Mouse (Mus musculus): ENCODE results near the gene Prrc2b.

The Prrc2b gene

DNA sequence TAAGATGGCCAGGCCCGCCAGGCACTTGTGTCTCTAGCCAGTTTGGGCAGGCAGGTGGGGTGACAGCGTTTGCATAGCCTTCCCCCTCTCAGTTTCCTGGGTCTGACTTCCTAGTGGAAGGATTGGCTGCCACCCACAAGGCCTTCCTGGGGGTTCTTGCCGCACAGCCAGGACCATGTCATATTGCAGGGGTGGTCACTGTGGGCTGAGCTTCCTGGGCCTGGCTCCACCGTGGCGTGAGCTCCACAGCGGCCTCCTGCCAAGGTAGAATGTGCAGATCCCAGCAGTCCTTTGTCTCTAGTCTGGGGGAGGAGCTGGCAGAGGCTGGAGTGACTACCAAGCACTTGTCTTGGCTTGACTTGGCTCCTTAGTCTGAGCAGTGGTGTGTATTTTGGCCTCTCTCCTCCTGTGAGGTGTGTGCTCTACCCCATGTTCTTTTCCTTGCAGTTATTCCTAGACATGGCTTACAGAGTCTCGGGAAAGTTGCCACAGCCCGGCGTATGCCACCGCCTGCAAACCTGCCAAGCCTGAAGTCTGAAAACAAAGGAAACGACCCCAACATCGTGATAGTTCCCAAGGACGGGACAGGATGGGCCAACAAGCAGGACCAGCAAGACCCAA, 31.9 kb downstream of the Prrc2b start:
- in situ Hi-C loops (cut with MboI, MseI): no loop called here

DNA sequence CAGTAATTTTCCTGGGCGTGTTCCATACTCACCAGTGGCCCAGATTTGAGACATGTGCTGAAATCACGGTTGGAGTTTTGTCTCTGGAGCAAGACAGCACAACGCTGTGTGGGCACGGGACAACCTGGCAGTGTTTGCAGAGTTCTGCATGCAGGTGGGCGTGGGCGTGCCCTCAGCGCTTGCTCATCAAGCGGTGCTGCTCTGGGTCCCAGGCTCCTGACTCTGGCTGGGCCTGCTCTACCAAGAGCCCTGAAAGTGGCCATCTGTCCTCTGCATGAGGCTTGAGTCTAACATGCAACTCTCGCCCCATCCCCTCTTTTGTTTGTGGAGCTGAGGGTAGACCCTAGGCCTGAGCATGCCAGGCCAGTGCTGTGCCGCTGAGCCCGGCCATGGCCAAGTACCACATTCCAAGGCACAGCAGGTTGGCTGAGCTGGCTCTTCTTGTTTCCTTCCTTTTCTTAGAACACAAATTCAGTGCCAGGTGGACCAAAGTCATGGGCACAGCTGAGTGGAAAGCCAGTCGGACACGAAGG, 36.2 kb downstream of the Prrc2b start:
- in situ Hi-C loops (cut with MboI, MseI): no loop called here

DNA sequence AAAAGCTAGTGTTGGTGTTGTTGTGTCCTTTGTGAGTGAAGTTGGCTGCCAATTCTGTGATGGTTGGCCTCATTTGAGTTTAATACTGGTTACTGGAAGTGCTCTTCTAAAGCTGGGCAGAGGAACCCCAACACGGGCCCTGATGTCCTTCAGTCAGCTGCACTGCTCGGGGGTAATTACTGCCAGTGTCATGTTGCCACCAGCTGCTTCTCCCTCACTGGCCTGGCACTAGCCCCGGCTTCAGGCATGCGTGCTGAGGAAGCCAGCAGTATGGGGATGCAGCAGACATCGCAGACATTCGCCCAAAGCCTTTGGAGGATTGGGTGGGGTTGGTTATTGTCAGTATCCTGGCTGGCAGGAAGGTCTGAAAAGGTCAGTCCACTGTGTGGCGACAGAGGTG, 36.8 kb downstream of the Prrc2b start:
- in situ Hi-C loops (cut with MboI, MseI): no loop called here

DNA sequence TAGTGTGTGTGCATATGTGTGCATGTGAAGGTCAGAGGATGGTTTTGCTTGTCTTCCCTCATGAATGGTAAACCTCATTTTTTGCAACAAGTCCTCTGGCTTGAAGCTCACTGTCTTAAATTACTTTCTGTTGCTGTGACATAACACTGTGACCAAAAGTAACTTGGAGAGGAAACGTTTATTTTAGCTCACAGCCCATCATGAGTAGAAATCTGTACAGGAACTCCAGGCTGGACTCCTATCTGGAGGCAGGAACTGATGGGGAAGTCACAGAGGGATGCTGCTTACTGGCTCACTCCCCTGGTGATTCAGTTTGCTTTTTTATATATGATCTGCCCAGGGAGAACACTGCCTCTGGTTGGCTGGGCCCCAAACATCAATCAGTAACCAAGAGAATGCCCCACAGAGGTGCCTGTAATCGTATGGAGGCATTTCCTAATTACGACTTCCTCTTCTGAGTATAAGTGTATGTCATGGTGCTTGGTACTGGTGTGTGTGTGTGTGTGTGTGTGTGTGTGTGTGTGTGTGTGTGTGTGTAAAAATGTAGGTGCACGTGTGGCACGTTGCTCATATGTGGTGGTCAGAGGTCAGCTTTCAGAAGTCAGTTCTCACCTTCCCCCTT, 38.3 kb downstream of the Prrc2b start:
- in situ Hi-C loops (cut with MboI, MseI): no loop called here

DNA sequence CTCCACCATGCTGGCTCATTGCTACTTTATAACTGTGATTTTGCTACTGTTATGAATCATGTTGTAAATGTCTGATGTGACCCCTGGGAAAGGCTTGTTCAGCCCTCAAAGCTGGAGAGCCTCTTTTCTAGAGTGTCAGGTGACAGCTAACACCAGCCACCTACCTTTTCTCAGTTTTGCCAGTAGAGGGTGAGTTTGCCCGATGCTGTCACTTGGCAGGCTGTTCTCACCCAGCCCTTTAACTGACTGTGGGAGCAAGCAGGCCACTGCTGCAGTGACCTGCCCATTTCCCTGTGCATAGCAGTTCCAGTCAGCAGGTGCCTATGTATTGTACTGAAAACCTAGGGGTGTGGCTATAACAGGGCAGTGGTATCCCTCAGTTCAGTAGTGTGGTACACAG, 39.7 kb downstream of the Prrc2b start:
- in situ Hi-C loops (cut with MboI, MseI): loop anchor here (5.0 kb wide), 1 partner anchor 58 kb away; no protein-coding TSS in a partner anchor

DNA sequence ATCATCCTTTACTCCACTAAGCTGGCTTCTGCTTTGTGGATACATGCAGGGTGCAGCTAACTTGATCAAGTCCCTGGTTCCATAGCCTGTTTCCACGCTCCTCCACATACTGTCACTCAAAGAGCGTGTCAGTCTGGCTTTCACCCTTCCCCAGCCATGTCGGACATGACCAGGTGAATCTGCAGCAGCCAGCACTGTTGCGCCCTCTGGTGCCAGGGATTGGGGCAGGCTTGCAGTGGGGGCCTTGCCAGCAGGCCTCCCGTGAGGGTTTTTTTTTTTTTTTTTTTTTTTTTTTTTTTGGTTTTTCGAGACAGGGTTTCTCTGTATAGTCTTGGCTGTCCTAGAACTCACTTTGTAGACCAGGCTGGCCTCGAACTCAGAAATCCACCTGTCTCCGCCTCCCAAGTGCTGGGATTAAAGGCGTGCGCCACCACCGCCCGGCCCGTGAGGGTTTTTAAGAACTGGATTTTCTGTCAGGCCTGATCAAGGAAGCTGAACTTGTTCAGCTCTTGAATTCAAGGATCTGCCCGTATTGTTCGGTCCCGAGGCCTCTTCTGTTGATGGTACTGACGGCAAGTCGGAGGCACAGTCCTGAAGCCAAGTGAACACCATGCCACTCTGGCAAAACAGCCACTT, 41.1 kb downstream of the Prrc2b start:
- in situ Hi-C loops (cut with MboI, MseI): loop anchor here (5.0 kb wide), 1 partner anchor 60 kb away; no protein-coding TSS in a partner anchor

DNA sequence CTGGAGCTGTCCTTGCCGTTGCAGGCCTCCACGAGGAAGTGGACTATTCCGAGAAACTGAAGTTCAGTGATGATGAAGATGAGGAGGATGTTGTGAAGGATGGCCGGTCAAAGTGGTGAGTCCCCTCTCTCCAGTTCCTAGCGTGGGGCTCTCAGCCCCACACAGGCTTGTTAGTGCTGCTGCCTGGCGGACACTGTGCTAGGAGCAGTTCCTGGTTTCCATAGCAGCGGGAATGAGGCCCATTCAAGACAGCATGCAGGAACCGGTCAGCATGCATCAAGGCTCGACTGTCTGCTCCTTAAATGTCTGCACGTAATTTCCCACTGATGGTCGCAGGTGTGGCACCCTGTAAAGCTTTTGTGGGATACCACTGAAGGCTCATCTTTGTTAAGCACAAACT, 48.1 kb downstream of the Prrc2b start:
- in situ Hi-C loops (cut with MboI, MseI): no loop called here

DNA sequence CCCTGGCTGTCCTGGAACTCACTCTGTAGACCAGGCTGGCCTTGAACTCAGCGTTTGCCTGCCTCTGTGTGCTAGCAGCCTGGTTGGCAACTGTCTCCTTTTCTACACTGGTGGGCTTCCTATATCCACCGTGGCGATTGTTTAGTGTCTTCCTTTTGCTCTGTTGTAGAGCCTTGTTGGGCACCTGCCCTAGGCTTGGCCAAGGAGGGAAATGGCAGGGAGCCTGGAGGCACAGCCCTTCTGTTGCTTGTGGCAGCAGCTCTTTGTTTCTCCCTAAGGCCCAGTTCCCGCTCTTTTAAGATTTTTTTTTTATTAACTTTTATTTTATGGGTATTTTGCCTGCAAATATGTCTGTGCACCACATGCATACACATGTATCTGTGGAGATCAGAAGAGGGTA, 49.2 kb downstream of the Prrc2b start:
- in situ Hi-C loops (cut with MboI, MseI): no loop called here

DNA sequence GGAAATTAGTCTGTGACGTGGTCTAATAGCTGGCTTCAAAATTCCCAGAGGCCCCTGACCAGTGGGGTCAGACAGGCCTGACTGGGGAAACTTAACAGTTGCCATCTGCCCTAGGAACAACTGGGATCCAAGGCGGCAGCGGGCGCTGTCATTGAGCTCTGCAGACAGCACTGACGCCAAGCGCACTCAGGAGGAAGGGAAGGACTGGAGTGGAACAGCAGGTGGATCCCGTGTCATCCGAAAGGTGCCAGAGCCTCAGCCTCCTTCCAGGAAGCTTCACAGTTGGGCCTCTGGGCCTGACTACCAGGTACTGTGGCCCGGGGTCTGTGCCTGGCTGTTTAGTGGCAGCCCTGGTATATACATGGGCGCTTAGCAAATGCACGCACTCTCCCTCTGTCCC, 49.8 kb downstream of the Prrc2b start:
- in situ Hi-C loops (cut with MboI, MseI): no loop called here

DNA sequence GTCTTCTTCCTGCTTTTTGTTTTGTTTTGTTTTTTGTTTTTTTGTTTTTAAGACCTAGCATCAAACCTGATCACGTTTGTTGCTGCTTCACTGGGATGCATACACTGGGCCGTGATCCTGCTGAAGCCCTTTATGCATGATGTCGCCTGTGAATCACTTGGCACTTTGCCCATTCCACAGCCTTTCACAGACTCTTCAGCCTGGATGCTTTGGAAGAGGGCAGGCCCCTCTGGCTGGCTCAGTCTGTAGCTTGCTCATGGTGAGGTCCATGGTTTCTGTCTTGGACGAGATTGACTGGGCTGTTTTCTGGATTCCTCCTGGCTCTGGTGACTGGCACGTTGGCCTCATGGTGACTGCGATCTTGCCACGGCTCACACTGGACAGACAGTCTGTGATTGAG, 50.6 kb downstream of the Prrc2b start:
- in situ Hi-C loops (cut with MboI, MseI): no loop called here

DNA sequence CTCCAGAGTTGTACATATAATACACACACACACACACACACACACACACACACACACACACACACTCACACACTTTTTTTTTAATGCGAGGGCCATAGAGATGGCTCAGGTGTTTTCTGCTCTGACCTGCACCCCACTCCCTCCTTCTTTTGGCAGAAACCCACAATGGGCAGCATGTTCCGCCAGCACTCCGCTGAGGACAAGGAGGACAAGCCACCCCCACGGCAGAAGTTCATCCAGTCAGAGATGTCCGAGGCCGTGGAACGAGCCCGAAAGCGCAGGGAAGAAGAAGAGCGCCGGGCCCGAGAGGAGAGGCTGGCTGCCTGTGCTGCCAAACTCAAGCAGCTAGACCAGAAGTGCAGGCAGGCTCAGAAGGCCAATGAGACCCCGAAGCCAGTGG, 53.0 kb downstream of the Prrc2b start:
- in situ Hi-C loops (cut with MboI, MseI): no loop called here

DNA sequence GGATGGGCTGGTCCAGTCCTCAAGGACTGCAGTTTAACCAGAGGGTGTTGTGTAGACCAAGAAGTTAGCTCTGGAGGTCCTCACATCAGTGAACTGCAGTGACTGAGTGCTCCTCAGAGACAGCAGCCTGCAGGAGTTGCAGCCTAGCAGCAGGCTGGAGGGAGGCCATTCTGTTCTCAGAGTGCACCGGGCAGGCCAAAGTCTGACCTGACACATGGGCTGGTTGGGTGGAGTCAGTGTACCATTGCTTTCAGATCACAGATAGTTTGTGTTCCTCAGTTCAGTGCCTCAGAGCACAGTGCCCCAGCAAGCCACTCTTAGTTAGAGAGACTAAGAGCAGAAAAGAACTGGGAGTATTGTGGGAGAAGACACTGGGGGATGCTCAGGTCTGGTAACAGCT, 56.8 kb downstream of the Prrc2b start:
- in situ Hi-C loops (cut with MboI, MseI): no loop called here

DNA sequence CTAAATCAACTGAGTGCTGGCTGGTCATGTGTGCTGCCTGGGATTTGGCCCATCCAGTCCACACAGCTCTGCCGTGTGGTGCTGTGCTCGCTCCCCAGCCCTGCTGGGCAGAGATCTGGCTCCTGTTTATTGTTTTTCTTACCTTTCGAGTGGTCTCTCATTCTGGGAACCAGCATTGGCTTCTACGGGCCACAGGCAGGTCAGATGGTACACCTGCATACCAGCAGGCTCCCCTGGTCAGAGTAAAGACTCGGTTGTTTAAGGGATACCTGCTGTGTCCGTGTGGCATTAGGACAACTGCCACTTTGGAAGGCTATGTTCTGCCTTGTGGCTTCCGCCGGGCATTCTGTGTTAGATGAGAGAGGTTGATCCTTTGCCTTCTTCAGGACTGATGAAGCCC, 60.8 kb downstream of the Prrc2b start:
- in situ Hi-C loops (cut with MboI, MseI): no loop called here

DNA sequence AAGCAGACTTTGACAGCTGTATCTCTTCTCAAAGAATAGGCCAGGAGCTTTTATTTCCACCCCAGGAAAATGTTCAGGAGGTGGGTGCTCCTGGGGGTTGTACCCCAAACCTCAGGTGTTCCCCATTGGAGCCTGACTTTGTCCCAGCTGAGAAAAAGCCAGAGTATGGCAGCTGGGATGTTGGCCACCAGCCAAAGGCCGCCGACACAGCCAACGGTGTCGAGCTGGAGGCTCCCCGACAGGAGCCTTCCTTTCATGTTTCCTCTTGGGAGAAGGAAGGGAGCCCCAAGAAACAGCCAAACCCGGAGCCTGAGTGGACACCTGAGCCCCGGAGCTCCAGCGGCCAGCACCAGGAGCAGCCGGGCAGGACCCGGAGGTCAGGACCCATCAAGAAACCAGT, 62.1 kb downstream of the Prrc2b start:
- in situ Hi-C loops (cut with MboI, MseI): no loop called here

DNA sequence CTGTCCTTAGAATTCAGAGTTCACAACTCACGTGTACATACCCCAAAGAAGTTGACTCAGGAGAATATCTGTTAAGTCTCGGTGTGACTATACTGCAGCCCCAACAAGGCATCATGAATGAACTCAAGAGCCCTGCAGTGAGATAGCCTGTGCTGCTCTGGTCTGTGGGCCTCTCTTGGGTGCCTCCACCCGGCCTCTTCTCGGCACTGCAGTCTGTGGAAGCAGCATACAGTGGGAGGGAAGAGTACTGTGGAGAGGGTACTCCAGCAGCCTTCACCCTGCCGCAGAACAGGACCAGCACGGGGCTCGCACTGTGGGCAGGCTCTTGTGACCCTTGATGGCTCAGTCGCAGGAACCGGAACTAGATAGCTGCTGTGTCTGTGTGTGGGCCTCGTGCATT, 64.7 kb downstream of the Prrc2b start:
- in situ Hi-C loops (cut with MboI, MseI): no loop called here

DNA sequence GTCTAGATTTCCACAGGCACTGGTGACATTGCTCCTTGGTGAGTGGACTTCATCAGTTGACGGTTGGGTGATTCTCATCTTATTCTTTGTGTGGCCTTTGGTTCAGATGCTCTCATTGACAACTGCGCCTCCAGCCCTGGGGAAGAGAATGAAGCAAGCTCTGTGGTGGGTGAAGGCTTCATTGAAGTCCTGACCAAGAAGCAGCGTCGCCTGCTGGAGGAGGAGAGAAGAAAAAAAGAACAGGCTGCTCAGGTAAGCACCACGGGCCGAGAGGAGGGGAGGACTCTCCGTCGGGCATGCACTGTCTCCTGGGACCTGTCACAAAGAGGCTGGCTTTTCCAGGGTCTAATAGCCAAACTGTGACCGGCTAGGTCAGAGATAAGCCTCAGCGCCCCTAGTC, 65.6 kb downstream of the Prrc2b start:
- in situ Hi-C loops (cut with MboI, MseI): no loop called here

DNA sequence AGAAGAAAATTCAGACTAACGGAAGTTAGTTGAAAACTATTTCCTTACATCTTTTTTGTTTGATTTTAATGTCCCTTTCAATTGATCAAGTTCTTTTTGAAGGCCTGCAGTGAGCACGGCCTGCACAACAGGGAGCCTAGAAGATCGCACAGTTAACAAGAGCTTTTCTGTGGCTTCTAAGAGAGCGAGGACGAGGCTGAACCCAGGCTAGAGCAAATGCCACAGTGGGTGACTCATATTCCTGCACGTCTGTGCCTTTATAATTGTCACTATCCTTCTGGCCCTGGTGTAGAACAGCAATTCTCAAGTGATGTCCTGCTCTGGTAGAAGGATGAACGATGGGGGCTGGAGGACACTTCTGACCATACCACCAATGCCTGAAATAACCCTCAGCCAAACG, 66.8 kb downstream of the Prrc2b start:
- in situ Hi-C loops (cut with MboI, MseI): no loop called here

DNA sequence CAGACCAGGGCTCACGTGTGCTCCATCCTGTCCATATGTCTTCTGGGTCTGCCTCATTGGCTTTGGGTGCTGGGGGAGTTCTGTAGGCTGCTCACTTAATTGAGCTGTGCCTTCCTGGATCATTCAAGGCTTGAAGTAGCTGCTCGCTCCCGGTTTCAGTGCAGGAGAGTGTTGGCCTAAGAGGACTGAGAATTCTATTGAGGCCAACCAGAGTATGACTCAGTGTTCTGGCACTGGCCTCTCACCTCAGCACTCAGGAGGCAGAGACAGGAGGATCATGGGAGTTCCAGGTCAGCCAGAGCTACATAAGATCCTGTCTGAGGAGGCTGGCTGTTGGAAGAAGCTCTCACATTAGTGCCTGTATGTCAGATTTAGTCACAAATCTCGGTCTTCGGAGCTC, 67.2 kb downstream of the Prrc2b start:
- in situ Hi-C loops (cut with MboI, MseI): no loop called here

DNA sequence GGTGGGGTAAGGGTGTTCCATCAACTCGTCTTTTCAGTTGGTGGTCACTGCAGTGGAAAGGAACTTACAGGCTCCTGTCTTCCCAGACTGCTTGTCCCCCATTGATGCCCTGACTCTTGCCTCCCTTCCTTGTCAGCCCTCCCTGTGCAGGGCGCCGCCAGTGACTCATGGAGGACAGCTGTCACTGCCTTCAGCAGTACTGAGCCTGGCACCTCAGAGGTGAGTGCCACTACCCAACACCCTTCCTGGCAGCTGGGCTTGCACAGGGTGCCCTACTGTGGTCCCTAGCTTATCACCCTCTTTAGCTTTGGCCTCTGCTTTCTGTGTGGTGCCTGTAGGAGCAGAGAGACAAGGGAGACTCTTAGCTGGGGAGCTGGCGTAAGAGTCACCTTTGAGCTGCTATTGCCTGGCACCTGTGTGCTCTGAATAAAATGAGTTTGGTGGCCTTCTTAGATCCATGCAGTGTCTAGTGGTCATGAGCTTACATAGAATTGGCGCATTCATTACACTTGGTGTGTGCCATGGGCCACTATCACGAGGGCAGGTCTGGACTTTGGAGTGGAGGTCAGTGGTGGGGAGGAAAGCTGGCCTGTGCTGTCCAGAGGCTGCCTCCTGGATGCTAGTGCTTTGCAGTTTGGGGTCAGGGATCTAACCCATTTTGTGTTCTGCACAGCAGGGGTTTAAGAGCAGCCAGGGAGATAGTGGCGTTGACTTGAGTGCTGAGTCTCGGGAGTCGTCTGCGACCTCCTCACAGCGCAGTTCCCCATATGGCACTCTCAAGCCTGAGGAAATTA, 67.9 kb downstream of the Prrc2b start:
- in situ Hi-C loops (cut with MboI, MseI): no loop called here

DNA sequence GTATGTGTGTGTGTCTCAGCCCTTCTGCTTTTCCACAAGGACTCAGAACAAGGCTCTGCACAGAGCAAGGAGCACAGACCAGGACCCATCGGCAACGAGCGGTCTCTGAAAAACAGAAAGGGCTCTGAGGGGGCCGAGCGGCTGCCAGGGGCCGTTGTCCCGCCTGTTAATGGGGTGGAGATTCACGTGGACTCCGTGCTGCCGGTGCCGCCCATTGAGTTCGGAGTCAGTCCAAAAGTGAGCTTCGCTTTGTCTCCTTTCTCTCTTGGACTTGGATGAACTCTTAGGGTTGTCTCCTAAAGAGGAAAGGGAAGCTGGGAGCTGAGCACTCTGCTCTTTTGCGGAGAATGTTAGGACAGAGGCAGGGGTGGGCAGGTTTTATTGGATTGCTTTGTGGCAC, 68.6 kb downstream of the Prrc2b start:
- in situ Hi-C loops (cut with MboI, MseI): no loop called here

DNA sequence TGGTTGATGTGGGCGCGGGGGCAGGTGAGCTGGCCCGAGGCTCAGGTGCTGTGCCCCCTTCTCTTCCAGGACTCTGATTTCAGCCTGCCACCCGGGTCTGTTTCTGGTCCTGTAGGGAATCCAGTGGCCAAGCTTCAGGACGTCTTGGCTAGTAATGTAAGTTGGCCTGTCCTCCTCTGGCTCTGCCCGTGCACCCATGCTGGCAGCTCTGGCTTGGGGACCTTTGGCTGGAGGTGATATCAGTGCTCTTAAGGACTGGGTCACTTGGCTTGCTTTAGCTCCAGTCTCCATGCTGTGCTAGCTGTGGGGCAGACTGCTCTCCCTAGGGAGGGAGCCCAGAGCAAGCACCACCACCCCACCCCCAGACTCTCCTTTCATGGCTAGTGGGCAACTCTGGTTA, 69.1 kb downstream of the Prrc2b start:
- in situ Hi-C loops (cut with MboI, MseI): no loop called here

DNA sequence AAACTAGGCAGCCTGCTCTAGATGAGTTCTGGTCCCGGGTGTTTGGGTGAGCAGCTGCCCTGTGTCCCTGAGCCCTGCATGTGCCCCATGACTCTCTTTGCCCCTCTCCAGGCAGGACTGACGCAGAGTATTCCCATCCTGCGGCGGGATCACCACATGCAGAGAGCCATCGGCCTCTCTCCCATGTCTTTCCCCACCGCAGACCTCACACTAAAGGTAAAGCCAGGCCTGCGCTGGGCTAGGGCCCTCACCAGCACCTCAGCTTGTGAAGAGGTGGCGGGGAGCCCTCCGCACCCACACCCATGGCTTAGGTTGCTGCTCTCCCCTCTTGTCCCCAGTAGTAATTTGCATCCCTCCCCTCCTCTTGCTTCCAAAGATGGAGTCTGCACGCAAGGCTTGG, 70.1 kb downstream of the Prrc2b start:
- in situ Hi-C loops (cut with MboI, MseI): no loop called here

Data from regulatory T cell (primary cell).